Comparison of ENCODE assay signal across 17 mouse cellular contexts in genomic region chrX:70328530-70329143, GRCm38 (mm10). TPM values are rescaled to one million over a fixed set of nuclear protein-coding genes. Genes with fewer than 3 reads are reported as not detected.
DNase-seq lines count a peak whose midpoint lies in the region; ATAC-seq and TF ChIP-seq lines count a peak whose summit lies in the region.
"Had no signal": no experiment of that assay in that cellular context is flagged by ENCODE, and none has a peak within 500 bp of the region (broad histone marks: within the 10 kb centered on the region; RNA-seq: fewer than 3 reads in every experiment).

No protein-coding gene starts in this region.

- H3K27ac ChIP-seq in cerebellum, adult 2 months (ENCODE audit: insufficient read depth, low read length) = no peak overlapping the region
- H3K27ac ChIP-seq in hindbrain, postnatal 0 days = no peak overlapping the region
- H3K27ac ChIP-seq in hindbrain, embryonic 14.5 days = no peak overlapping the region
- H3K27ac ChIP-seq: embryonic facial prominence, embryonic 13.5 days; kidney, embryonic 15.5 days; stomach, embryonic 15.5 days had no signal

- no peak for TF ChIP-seq CTCF in cerebellum, adult 2 months (IDR thresholded peaks at IDR 0.05; ENCODE audit: borderline replicate concordance, insufficient read depth, low read depth, low read length)
- no peak for TF ChIP-seq CTCF in hindbrain, postnatal 0 days (IDR thresholded peaks at IDR 0.05; ENCODE audit: low read depth)

- H3K9me3 ChIP-seq in hindbrain, postnatal 0 days (ENCODE audit: low read length) = no peaks in the 10 kb centered on the region
- no peaks in the 10 kb centered on the region for H3K9me3 ChIP-seq in hindbrain, embryonic 14.5 days (ENCODE audit: control insufficient read depth, low read length)
- H3K9me3 ChIP-seq: embryonic facial prominence, embryonic 13.5 days; kidney, embryonic 15.5 days; stomach, embryonic 15.5 days had no signal

- TF ChIP-seq POLR2A in cerebellum, adult 2 months (IDR thresholded peaks at IDR 0.05; ENCODE audit: borderline replicate concordance, insufficient read depth, low read length) = no peak

- DNase-seq in cerebellum, postnatal 10 days = peak; percentile 7 to 36
- DNase-seq in cerebellum, adult 2 months = no peak
- DNase-seq in hindbrain, postnatal 0 days (ENCODE audit: low spot score) = peak; percentile 38
- no peak for DNase-seq in hindbrain, embryonic 14.5 days (ENCODE audit: low spot score)
- DNase-seq in Muller cell, postnatal 12 days (ENCODE audit: inconsistent ontology term) = peak; percentile 20
- peak; percentile 12 to 20 for DNase-seq in layer of hippocampus, postnatal 10 days (ENCODE audit: low spot score in 2 of 2)
- DNase-seq in thymus, postnatal 0 days (ENCODE audit: low spot score) = no peak
- no peak for DNase-seq in neural tube, embryonic 10.5 days (ENCODE audit: extremely low spot score, low spot score)
- DNase-seq: cerebellum, adult 11-12 months; gastrocnemius, postnatal 25 days; lung, postnatal 14 days; spleen, adult 18-20 months; thymus, postnatal 25 days had no signal

- no peak overlapping the region for H3K9ac ChIP-seq in hindbrain, postnatal 0 days (replicated peaks; ENCODE audit: low read length)
- no peak overlapping the region for H3K9ac ChIP-seq in hindbrain, embryonic 14.5 days
- H3K9ac ChIP-seq: embryonic facial prominence, embryonic 13.5 days; kidney, embryonic 15.5 days; stomach, embryonic 15.5 days had no signal

- no peaks in the 10 kb centered on the region for H3K4me1 ChIP-seq in cerebellum, adult 2 months (ENCODE audit: control insufficient read depth, insufficient read depth, low read length)
- no peaks in the 10 kb centered on the region for H3K4me1 ChIP-seq in hindbrain, postnatal 0 days (ENCODE audit: insufficient read depth, low read length)
- no peaks in the 10 kb centered on the region for H3K4me1 ChIP-seq in hindbrain, embryonic 14.5 days (replicated peaks; ENCODE audit: control insufficient read depth, insufficient read depth, low read length)
- H3K4me1 ChIP-seq: embryonic facial prominence, embryonic 13.5 days; kidney, embryonic 15.5 days; stomach, embryonic 15.5 days had no signal

- H3K36me3 ChIP-seq in hindbrain, postnatal 0 days (ENCODE audit: insufficient read depth, low read length) = no peaks in the 10 kb centered on the region
- no peaks in the 10 kb centered on the region for H3K36me3 ChIP-seq in hindbrain, embryonic 14.5 days (replicated peaks; ENCODE audit: control insufficient read depth, insufficient read depth)
- H3K36me3 ChIP-seq: embryonic facial prominence, embryonic 13.5 days; kidney, embryonic 15.5 days; stomach, embryonic 15.5 days had no signal

- no peaks in the 10 kb centered on the region for H3K27me3 ChIP-seq in cerebellum, adult 2 months (ENCODE audit: control insufficient read depth, insufficient read depth, low read length)
- H3K27me3 ChIP-seq in hindbrain, postnatal 0 days (ENCODE audit: insufficient read depth, low read length) = no peaks in the 10 kb centered on the region
- H3K27me3 ChIP-seq in hindbrain, embryonic 14.5 days (ENCODE audit: control insufficient read depth, insufficient read depth, low read length) = no peaks in the 10 kb centered on the region
- H3K27me3 ChIP-seq: CH12.LX; embryonic facial prominence, embryonic 13.5 days; stomach, embryonic 15.5 days had no signal

- 76% methylated on average over 2 of the region's 2 CpGs for WGBS in cerebellum, adult 2 months
- WGBS in hindbrain, postnatal 0 days = 31% methylated on average over 2 of the region's 2 CpGs
- 59% methylated on average over 2 of the region's 2 CpGs for WGBS in hindbrain, embryonic 14.5 days

- ATAC-seq in hindbrain, postnatal 0 days = no peak
- ATAC-seq in hindbrain, embryonic 14.5 days (ENCODE audit: low FRiP score) = no peak

- no peak overlapping the region for H3K4me3 ChIP-seq in cerebellum, adult 2 months (replicated peaks; ENCODE audit: insufficient read depth, low read depth, low read length)
- no peak overlapping the region for H3K4me3 ChIP-seq in hindbrain, postnatal 0 days (ENCODE audit: low read length)
- H3K4me3 ChIP-seq in hindbrain, embryonic 14.5 days (replicated peaks; ENCODE audit: low read length) = no peak overlapping the region
- H3K4me3 ChIP-seq: embryonic facial prominence, embryonic 13.5 days; kidney, embryonic 15.5 days; stomach, embryonic 15.5 days had no signal

- H3K4me2 ChIP-seq in hindbrain, postnatal 0 days (ENCODE audit: low read depth, low read length) = no peak overlapping the region
- no peak overlapping the region for H3K4me2 ChIP-seq in hindbrain, embryonic 14.5 days (replicated peaks)
- H3K4me2 ChIP-seq: embryonic facial prominence, embryonic 13.5 days; kidney, embryonic 15.5 days; stomach, embryonic 15.5 days had no signal

RNA-seq across cellular contexts. Expression of gene Ids, which starts 36.2 kb away (rescaled TPM):
- polyA plus RNA-seq in cerebellum, adult 2 months (2012; rRNA removed) = 130 and 137 TPM in 2 replicates
- 108 and 126 TPM in 2 replicates for total RNA-seq in hindbrain, postnatal 0 days (2014; rRNA removed)
- 20.8 and 22.0 TPM in 2 replicates for polyA plus RNA-seq in hindbrain, postnatal 0 days (2015; fragmentation: Nextera tagmentation; extraction: Ambion mirVana)
- polyA plus RNA-seq in hindbrain, embryonic 14.5 days (2014; fragmentation: Nextera tagmentation; extraction: Ambion mirVana) = 19.6 and 19.8 TPM in 2 replicates
- 100 to 1,000 TPM; 283 to 303 TPM for total RNA-seq in layer of hippocampus, postnatal 10 days (2021)
- 2.8 and 3.3 TPM in 2 replicates for polyA plus RNA-seq in thymus, postnatal 0 days (2015; fragmentation: Nextera tagmentation; extraction: Ambion mirVana)

RNA-seq across cellular contexts. Expression of gene 1110012L19Rik, which starts 57.0 kb away (rescaled TPM):
- 20.5 and 22.9 TPM in 2 replicates for polyA plus RNA-seq in cerebellum, adult 2 months (2012; rRNA removed)
- total RNA-seq in hindbrain, postnatal 0 days (2014; rRNA removed) = 15.1 and 15.7 TPM in 2 replicates
- polyA plus RNA-seq in hindbrain, postnatal 0 days (2015; fragmentation: Nextera tagmentation; extraction: Ambion mirVana) = 40.5 and 42.0 TPM in 2 replicates
- 38.0 and 40.9 TPM in 2 replicates for polyA plus RNA-seq in hindbrain, embryonic 14.5 days (2014; fragmentation: Nextera tagmentation; extraction: Ambion mirVana)
- total RNA-seq in layer of hippocampus, postnatal 10 days (2021) = 10 to 100 TPM; 15.1 to 19.7 TPM
- 35.8 and 36.3 TPM in 2 replicates for polyA plus RNA-seq in thymus, postnatal 0 days (2015; fragmentation: Nextera tagmentation; extraction: Ambion mirVana)

Comparison
In these comparisons a context has a peak if more than half of its experiments do, and no peak if none do; other contexts are left out.
1. DNase-seq: peak in cerebellum, postnatal 10 days (2 of 2), hindbrain, postnatal 0 days (single experiment), Muller cell, postnatal 12 days (single experiment) and layer of hippocampus, postnatal 10 days (2 of 2); none in cerebellum, adult 2 months (0 of 2), hindbrain, embryonic 14.5 days (single experiment), thymus, postnatal 0 days (single experiment) and neural tube, embryonic 10.5 days (single experiment).